Mouse (Mus musculus): ENCODE data around the gene Zfp784. TPM values are rescaled to one million over a fixed set of nuclear protein-coding genes. Genes with fewer than 3 reads are reported as not detected.
A peak's percentile ranks its signal among the peaks of the same experiment; 100 is the strongest.
"Not testable (repeated sequence)": the region's sequence is repeated elsewhere in the genome, so short reads cannot be mapped to it uniquely, and the experiment has no call there.

Gene Zfp784
- total and polyA plus RNA-seq, 2 experiments from 2014 or later, result 5.0 to 5.2 TPM

- WGBS, result 18% methylated on average over 6 of the region's 6 CpGs
- Histone ChIP-seq H3K9me3 (ENCODE audit: low read length) (no peaks in the 10 kb centered on the region), H3K4me2 (ENCODE audit: low read depth) (peak overlapping the region; percentile 80), H3K36me3 (ENCODE audit: insufficient read depth) (peaks cover 29% of the 10 kb centered on the region), H3K27me3 (ENCODE audit: insufficient read depth, low read length) (no peaks in the 10 kb centered on the region), H3K27ac (ENCODE audit: low read depth, low read length) (peak overlapping the region; percentile 84), H3K4me3 (ENCODE audit: low read depth, low read length) (peak overlapping the region; percentile 84), H3K4me1 (ENCODE audit: insufficient read depth) (0 out of 2 replicates have a peak, but pooled peaks cover 8% of the 10 kb centered on the region), H3K9ac (peak overlapping the region; percentile 92)
- no peak for TF ChIP-seq CTCF (IDR thresholded peaks at IDR 0.05; ENCODE audit: low read depth)
- DNase-seq, result peak; percentile 14
- ATAC-seq, result no peak
These were observed 42.6 kb upstream of the Zfp784 start for GRCm38 (mm10) chr7:5080815-5081214.

GRCm38 (mm10) chr7:5080010-5080751 lies 41.9 kb upstream of the Zfp784 start, which contains the start of gene Epn1:
Gene Epn1 (plus strand): TSS chr7:5080235.
- no peak for TF ChIP-seq CTCF (IDR thresholded peaks at IDR 0.05; ENCODE audit: low read depth)
- Histone ChIP-seq H3K9me3 (ENCODE audit: low read length) (no peaks in the 10 kb centered on the region), H3K27ac (ENCODE audit: low read depth, low read length) (peak within 1 kb of the TSS; percentile 84), H3K4me1 (ENCODE audit: insufficient read depth) (0 out of 2 replicates have a peak, but pooled peaks cover 8% of the 10 kb centered on the region), H3K4me3 (ENCODE audit: low read depth, low read length) (peak within 1 kb of the TSS; percentile 84), H3K36me3 (ENCODE audit: insufficient read depth) (peaks cover 30% of the 10 kb centered on the region), H3K4me2 (ENCODE audit: low read depth) (peak within 1 kb of the TSS; percentile 80), H3K9ac (peak within 1 kb of the TSS; percentile 92), H3K27me3 (ENCODE audit: insufficient read depth, low read length) (no peaks in the 10 kb centered on the region)
- peak; percentile 99 for ATAC-seq
- under 1% methylated on average over 61 of the region's 81 CpGs for WGBS
- DNase-seq, result peak; percentile 98

DNA sequence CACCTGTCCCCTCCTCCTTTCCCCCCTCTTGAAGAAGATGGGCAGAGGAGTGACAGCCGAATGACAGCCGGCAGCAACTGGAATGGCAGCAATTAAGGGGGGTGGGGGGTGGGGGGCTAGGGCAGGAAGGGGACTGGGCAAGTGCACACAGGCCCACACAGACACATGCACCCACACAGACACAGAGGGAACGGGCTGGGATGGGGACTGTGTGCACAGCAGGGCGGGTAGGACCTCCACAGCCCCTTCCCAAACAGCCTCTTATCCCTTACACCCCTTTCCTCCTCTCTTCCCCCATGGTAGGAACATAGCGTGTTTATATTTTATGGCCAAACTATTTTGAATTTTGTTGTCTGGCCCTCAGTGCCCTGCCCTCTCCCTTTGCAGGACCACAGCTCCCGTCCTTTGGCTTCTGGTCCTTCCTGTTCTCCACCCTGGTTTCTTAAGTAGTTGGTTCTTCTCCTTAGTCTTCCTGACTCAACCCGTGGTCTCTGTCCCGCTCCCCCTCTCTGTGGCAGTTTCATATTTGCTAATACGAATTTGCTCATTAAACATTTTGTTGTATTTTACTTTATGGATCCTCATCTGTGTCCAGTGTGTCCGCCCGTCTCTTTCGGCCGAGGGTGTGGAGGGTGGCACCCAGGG lies 41.2 kb upstream of the Zfp784 start:
- Histone ChIP-seq H3K36me3 (ENCODE audit: insufficient read depth) (peaks cover 36% of the 10 kb centered on the region), H3K4me2 (ENCODE audit: low read depth) (peak overlapping the region; percentile 80), H3K27ac (ENCODE audit: low read depth, low read length) (peak overlapping the region; percentile 76; the same call in 1 of the 2 replicates), H3K4me3 (ENCODE audit: low read depth, low read length) (peak overlapping the region; percentile 84), H3K9ac (peak overlapping the region; percentile 92; the same call in 1 of the 2 replicates)
- H3K27me3 ChIP-seq (ENCODE audit: insufficient read depth, low read length); DNase-seq; H3K4me1 ChIP-seq (ENCODE audit: insufficient read depth); H3K9me3 ChIP-seq (ENCODE audit: low read length); ATAC-seq: not testable (repeated sequence)
- WGBS, result 53% methylated on average over 9 of the region's 13 CpGs

- Histone ChIP-seq H3K27ac (ENCODE audit: low read depth, low read length) (no peak overlapping the region), H3K27me3 (ENCODE audit: insufficient read depth, low read length) (no peaks in the 10 kb centered on the region), H3K4me3 (ENCODE audit: low read depth, low read length) (no peak overlapping the region), H3K4me1 (ENCODE audit: insufficient read depth) (0 out of 2 replicates have a peak, but pooled peaks cover 8% of the 10 kb centered on the region), H3K9me3 (ENCODE audit: low read length) (no peaks in the 10 kb centered on the region), H3K4me2 (ENCODE audit: low read depth) (no peak overlapping the region), H3K36me3 (ENCODE audit: insufficient read depth) (peaks cover 51% of the 10 kb centered on the region), H3K9ac (no peak overlapping the region)
- TF ChIP-seq CTCF (IDR thresholded peaks at IDR 0.05; ENCODE audit: low read depth), result no peak
- ATAC-seq (no peak), DNase-seq (no peak)
- WGBS, result 90% methylated on average over 2 of the region's 2 CpGs
These were observed 38.7 kb upstream of the Zfp784 start for GRCm38 (mm10) chr7:5076931-5077330.

DNA sequence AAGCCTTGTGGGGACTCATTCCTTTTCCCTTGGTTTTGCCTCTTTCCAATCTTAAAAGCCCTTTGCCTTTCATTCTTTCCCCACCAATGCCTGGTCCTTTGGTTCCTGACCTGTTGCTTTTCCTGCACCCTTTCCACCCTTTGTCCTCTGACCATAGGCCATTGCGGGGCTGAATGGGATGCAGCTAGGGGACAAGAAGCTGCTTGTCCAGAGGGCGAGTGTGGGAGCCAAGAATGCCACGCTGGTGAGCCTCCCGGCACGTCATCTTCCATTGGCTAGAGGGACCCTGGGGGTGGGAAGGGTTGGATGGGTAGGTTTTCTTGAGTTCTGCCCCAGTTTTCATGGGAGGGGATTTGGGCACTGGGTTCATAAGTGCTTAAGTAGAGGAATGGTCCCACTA lies 36.7 kb upstream of the Zfp784 start:
- no peak for DNase-seq
- Histone ChIP-seq H3K4me2 (ENCODE audit: low read depth) (no peak overlapping the region), H3K9ac (no peak overlapping the region), H3K36me3 (ENCODE audit: insufficient read depth) (peaks cover 69% of the 10 kb centered on the region), H3K4me1 (ENCODE audit: insufficient read depth) (no peaks in the 10 kb centered on the region), H3K4me3 (ENCODE audit: low read depth, low read length) (no peak overlapping the region), H3K27ac (ENCODE audit: low read depth, low read length) (no peak overlapping the region), H3K9me3 (ENCODE audit: low read length) (no peaks in the 10 kb centered on the region), H3K27me3 (ENCODE audit: insufficient read depth, low read length) (no peaks in the 10 kb centered on the region)
- no peak for ATAC-seq
- TF ChIP-seq CTCF (IDR thresholded peaks at IDR 0.05; ENCODE audit: low read depth), result no peak
- 92% methylated on average over 5 of the region's 5 CpGs for WGBS

DNA sequence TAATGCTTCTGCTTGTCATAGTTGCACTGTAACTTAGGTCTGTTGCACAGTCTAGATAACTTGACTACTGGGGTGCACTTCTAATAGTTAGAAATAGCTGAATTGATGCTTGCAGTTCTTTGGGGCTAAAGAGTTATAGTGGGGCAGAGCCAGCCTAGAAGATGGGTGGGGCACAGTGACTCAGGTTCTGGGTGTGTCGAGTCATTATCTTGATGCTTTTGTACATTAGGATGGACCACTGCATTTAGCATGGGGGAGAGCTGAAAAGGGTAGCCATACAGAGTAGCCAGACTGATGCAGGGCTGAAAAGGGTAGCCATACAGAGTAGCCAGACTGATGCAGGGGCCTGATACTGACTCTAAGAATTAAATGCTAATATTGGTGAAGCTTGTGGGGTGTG lies 35.3 kb upstream of the Zfp784 start:
- H3K4me1 ChIP-seq (ENCODE audit: insufficient read depth), result no peaks in the 10 kb centered on the region
- TF ChIP-seq CTCF (IDR thresholded peaks at IDR 0.05; ENCODE audit: low read depth), result no peak
- ATAC-seq, result no peak
- H3K4me3 ChIP-seq (ENCODE audit: low read depth, low read length), result no peak overlapping the region
- no peaks in the 10 kb centered on the region for H3K9me3 ChIP-seq (ENCODE audit: low read length)
- WGBS, result 81% methylated on average over 1 of the region's 1 CpGs
- H3K9ac ChIP-seq, result no peak overlapping the region
- peaks cover 79% of the 10 kb centered on the region for H3K36me3 ChIP-seq (ENCODE audit: insufficient read depth)
- no peaks in the 10 kb centered on the region for H3K27me3 ChIP-seq (ENCODE audit: insufficient read depth, low read length)
- H3K27ac ChIP-seq (ENCODE audit: low read depth, low read length), result no peak overlapping the region
- no peak overlapping the region for H3K4me2 ChIP-seq (ENCODE audit: low read depth)
- DNase-seq, result no peak

GRCm38 (mm10) chr7:5064886-5065285 lies 26.6 kb upstream of the Zfp784 start:
- no peak for ATAC-seq
- Histone ChIP-seq H3K9me3 (ENCODE audit: low read length) (no peaks in the 10 kb centered on the region), H3K27ac (ENCODE audit: low read depth, low read length) (no peak overlapping the region), H3K4me3 (ENCODE audit: low read depth, low read length) (no peak overlapping the region), H3K9ac (no peak overlapping the region), H3K4me2 (ENCODE audit: low read depth) (no peak overlapping the region), H3K4me1 (ENCODE audit: insufficient read depth) (peaks cover 18% of the 10 kb centered on the region), H3K27me3 (ENCODE audit: insufficient read depth, low read length) (no peaks in the 10 kb centered on the region), H3K36me3 (ENCODE audit: insufficient read depth) (peaks cover 33% of the 10 kb centered on the region)
- no peak for TF ChIP-seq CTCF (IDR thresholded peaks at IDR 0.05; ENCODE audit: low read depth)
- WGBS, result 95% methylated on average over 6 of the region's 6 CpGs
- no peak for DNase-seq

Data from forebrain, postnatal 0 days (tissue).